Mouse (Mus musculus): ENCODE measurements around the gene Rnf152. TPM values are rescaled to one million over a fixed set of nuclear protein-coding genes. Genes with fewer than 3 reads are reported as not detected.

Gene Rnf152
- total RNA-seq (2018; cell fraction: chromatin; rRNA removed), result under 1 TPM in 1 of 26 experiments, not detected in 25; 0.08 TPM
- under 1 TPM in 20 of 26 experiments, not detected in 6; under 0.01 to 0.05 (median 0.03) TPM for total RNA-seq (2018; cell fraction: cytosol; rRNA removed)
- total RNA-seq (2018; cell fraction: nucleus; rRNA removed), result under 1 TPM in 12 of 26 experiments, not detected in 14; 0.05 to 0.18 (median 0.10) TPM
- not detected in 3 replicates for polyA plus RNA-seq (2018)

DNA sequence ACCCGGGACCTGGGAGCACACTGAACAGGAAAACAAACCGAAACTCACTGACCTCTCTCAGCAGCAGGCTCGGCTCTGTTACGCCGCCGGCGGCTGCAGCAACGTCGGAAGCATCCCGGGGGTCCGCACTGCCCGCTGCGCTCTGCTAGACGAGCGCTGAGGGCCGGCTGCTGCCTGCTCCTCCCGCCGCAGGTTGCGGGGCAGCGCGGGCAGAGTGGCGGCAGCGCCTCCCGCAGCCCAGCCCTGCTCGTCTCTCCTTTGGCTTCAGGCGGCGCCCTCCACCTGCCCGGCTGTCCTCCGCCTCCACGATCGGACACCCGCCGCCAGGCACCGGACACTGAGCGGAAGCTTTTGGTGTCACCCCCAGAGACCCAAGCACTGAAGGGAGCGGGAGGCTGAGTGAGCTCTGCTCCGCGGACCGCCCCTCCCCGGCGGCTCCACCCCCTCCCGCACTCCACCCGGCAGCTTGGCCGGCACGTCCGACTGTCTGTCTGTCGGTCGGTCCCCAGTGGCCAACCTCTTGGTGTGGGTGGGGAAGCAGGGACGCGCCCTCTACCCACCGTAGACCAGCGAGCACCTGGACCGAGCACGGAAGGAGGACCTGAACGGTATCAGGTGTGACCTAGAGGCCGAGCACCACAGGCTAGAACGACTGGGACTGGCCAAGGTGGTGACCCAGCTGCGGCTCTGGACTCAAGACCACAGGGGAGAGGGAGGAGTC is at the start of gene Rnf152:
TSS of gene Rnf152 (minus strand) at position 420 of the 721 bp plus-strand sequence.
- WGBS (ENCODE audit: missing documents), result 2% methylated on average over 58 of the region's 58 CpGs
- peak within 1 kb of the TSS; percentile 55 for H3K4me3 ChIP-seq (ENCODE audit: inconsistent target)
- no peaks in the 10 kb centered on the region for H3K36me3 ChIP-seq (ENCODE audit: inconsistent target)
- no peak within 1 kb of the TSS for H3K27ac ChIP-seq
- H3K79me2 ChIP-seq (ENCODE audit: inconsistent target), result no peaks in the 10 kb centered on the region

DNA sequence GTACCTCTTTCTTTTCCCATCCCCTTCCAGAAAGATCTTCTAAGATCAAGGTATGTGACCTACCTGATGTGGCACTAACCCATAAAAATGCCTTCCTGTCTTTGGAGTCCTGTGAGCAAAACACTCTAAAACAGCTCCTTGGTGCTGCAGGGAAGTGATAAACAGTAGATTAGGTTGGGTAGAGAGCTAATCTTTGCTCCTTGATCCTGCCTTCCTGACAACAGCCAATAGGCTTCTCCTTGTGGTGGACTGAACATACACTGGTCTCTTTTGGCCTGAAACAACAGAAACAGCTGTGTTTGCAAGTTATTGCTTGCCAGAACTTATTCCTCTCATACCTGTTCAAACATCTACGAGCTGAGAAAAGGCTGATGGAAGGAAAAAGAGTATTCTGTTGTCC is 46.3 kb upstream of the Rnf152 start:
- no peaks in the 10 kb centered on the region for H3K36me3 ChIP-seq (ENCODE audit: inconsistent target)
- H3K79me2 ChIP-seq (ENCODE audit: inconsistent target), result no peaks in the 10 kb centered on the region
- no peak overlapping the region for H3K4me3 ChIP-seq (ENCODE audit: inconsistent target)
- no peak overlapping the region for H3K27ac ChIP-seq
- 75% methylated on average over 1 of the region's 1 CpGs for WGBS (ENCODE audit: missing documents)

DNA sequence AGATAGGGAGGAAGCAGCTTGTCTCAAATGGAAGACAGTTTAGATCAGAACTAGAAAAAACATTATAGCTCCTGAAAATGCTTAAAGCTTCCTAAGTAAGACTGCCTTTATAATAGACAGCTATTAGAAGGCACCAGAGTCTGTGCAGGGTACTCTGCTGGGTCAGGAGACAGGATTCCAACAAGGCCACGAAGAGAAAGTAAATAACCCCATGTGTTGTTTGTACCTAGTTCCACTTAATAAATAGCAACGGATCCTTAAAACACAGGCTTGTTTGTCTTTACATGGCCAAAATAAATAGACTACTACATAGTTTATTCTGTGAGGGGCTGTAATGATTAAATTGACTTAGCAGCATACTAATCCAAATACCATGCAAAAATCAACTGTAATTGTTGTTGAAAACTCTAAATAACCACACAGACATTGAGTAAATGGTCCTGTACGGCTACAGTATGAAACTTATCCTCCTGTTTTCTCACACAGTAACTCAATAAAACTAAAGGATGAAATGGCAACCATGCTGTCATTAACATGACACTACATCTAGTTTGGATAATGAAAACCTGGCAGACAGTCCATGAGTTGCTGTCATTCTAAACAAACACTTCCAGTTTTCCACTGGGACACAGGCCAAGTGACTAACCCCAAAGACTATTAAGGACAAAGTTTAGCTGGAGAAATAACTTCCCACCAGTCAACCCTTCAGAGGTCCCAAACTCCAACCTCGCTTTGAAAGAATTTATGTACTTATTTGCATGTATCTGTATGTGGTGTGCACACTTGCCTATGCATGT is 27.8 kb upstream of the Rnf152 start:
- WGBS (ENCODE audit: missing documents), result 91% methylated on average over 4 of the region's 4 CpGs
- Histone ChIP-seq H3K27ac (no peak overlapping the region), H3K4me3 (ENCODE audit: inconsistent target) (no peak overlapping the region), H3K79me2 (ENCODE audit: inconsistent target) (no peaks in the 10 kb centered on the region), H3K36me3 (ENCODE audit: inconsistent target) (no peaks in the 10 kb centered on the region)

DNA sequence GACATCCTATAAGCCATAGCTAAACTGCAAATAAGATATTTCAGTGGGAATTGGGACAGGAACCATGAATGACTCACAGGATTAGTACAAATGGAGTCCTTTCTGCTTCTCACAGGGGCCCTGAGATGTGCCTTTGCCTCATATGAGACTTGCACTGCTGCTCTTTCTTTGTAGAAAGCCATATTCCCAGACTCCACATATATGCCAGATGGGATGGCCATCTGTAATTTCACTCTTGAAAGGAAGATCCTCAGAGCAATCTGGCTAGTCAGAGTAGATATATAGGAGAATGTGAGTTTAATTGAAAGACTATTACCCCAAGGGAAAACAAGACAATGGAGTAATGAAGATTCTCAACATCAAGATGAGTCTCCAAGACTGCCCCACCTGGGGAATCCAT is 21.0 kb upstream of the Rnf152 start:
- no peaks in the 10 kb centered on the region for H3K36me3 ChIP-seq (ENCODE audit: inconsistent target)
- no peaks in the 10 kb centered on the region for H3K79me2 ChIP-seq (ENCODE audit: inconsistent target)
- H3K27ac ChIP-seq, result no peak overlapping the region
- no peak overlapping the region for H3K4me3 ChIP-seq (ENCODE audit: inconsistent target)

DNA sequence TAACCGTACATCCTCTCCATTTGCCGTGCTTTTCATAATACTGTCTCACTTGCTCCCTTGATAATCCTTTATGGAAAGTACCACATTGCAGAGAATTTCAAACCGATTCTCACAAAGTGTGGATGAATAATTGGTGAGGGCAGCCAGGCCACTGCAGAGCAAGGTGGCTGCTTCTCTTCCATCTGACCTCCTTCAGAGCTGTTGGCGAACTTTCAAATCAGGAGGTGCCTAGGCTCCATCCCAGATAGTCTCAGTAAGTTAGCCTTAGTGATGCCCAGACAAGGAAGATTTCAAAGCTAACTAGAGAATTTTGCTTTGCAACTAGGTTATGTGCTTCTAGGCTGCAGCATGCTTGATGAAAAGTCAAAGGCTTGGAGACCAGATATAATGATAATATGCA is 18.1 kb upstream of the Rnf152 start:
- H3K79me2 ChIP-seq (ENCODE audit: inconsistent target), result no peaks in the 10 kb centered on the region
- no peak overlapping the region for H3K4me3 ChIP-seq (ENCODE audit: inconsistent target)
- H3K27ac ChIP-seq, result no peak overlapping the region
- no peaks in the 10 kb centered on the region for H3K36me3 ChIP-seq (ENCODE audit: inconsistent target)
- WGBS (ENCODE audit: missing documents), result 89% methylated on average over 4 of the region's 4 CpGs

DNA sequence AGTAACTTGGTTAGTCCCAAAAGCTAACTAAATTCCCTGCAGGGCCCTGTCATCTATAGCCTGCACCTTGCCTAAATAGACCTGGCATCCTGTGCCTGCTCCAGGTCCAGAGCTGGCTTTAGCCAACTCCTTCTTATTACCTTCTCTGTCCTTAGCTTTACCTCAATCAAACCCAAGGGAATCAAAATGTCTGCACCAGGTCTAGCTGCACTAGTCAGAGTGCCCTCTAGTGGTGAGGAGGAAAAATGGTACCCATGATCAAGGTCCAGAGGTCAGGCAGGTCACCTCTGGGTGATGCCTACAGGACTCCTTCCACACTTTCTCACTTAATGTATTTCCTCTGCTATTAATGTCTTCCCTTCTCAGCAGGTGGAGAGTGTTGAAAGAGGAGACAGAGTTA is 6.2 kb upstream of the Rnf152 start:
- no peak overlapping the region for H3K27ac ChIP-seq
- no peak overlapping the region for H3K4me3 ChIP-seq (ENCODE audit: inconsistent target)
- no peaks in the 10 kb centered on the region for H3K36me3 ChIP-seq (ENCODE audit: inconsistent target)
- H3K79me2 ChIP-seq (ENCODE audit: inconsistent target), result no peaks in the 10 kb centered on the region

DNA sequence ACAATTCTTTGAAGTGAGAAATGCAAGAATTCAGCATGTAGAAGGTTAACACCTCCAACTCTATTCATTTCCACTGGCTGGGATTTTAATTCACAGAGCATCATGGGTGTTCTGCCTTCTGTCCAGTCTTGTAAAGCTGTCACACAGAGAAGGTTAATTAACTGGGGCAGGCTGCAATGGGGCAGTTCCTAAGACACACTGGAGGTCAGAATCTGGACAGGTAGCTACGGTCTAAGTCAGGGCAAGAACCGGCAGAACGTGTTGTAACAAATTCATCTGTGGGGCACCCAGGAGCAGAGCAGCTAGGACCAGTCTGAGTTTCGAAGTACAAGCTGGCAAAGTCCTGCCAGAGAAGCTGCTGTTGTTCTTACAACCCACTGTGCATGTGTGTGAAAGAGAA is 2.4 kb upstream of the Rnf152 start:
- Histone ChIP-seq H3K4me3 (ENCODE audit: inconsistent target) (no peak overlapping the region), H3K27ac (no peak overlapping the region), H3K36me3 (ENCODE audit: inconsistent target) (no peaks in the 10 kb centered on the region), H3K79me2 (ENCODE audit: inconsistent target) (no peaks in the 10 kb centered on the region)
- WGBS (ENCODE audit: missing documents), result 81% methylated on average over 4 of the region's 4 CpGs

DNA sequence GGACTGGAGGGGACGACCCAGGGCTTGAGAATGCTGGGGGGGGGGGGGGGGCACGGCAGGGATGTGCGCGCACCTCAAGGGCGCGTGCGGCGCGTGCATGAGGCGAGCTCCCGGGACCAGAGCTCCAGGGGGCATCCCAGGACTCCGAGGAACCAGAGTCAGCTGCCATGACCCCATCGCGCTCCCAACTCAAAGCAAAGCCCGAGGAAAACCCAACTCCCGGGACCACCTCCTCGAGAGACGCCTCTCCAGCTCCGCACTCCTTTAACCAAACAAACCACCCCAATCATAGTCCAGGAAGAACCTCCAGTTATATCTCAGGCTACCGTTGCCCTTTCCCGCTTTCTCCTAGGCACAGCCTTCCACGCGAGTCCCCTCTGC is 610 bp downstream of the Rnf152 start:
- Histone ChIP-seq H3K36me3 (ENCODE audit: inconsistent target) (no peaks in the 10 kb centered on the region), H3K79me2 (ENCODE audit: inconsistent target) (no peaks in the 10 kb centered on the region), H3K27ac (no peak overlapping the region), H3K4me3 (ENCODE audit: inconsistent target) (peak overlapping the region; percentile 55)
- under 1% methylated on average over 22 of the region's 23 CpGs for WGBS (ENCODE audit: missing documents)

DNA sequence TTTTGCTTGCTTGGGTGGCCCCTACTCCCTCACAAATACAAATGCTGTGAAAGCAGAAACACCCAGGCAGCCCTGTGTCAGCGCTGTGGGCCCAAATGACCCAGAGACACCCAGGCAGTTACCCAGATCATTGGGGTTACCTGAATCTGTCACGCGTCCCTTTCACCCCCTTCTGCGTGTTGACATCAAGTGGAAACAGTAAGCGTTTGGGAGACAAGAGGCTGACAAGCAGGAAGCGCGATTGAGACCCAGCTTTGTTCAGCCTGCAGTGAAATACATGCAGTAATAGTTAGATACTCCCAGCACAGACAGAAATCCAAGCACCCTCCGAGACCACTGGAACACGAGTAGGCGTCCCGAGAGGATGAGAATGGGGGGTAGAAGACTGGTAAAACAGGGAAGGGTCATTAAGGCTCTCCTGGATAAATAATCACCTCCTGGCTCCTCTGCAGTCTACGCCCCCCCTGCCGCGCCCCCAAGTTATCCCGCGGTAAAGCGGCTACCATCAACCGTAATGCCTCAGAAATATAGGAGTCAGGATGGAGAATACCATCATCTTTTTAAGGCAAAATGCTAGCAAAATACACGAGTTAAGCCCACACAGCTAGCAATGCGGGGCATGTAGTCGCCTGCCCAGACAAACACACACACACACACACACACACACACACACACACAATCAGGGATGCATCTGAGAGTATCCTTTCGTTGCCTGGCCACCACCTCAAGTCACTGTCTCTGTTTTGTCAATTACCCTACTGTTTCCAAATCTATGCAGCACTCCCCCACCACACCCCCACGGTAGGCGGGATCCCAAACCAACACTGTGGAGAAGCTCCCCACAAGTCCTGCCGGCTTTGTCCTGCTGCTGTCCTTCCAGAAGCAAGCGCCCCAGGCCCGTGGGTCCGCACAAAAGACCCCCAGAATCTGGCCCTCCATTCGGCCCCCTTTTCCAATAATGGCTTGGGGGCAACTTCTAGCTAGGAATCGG is 1.3 kb downstream of the Rnf152 start:
- Histone ChIP-seq H3K36me3 (ENCODE audit: inconsistent target) (no peaks in the 10 kb centered on the region), H3K27ac (no peak overlapping the region), H3K79me2 (ENCODE audit: inconsistent target) (no peaks in the 10 kb centered on the region), H3K4me3 (ENCODE audit: inconsistent target) (no peak overlapping the region)
- WGBS (ENCODE audit: missing documents), result 17% methylated on average over 28 of the region's 30 CpGs

DNA sequence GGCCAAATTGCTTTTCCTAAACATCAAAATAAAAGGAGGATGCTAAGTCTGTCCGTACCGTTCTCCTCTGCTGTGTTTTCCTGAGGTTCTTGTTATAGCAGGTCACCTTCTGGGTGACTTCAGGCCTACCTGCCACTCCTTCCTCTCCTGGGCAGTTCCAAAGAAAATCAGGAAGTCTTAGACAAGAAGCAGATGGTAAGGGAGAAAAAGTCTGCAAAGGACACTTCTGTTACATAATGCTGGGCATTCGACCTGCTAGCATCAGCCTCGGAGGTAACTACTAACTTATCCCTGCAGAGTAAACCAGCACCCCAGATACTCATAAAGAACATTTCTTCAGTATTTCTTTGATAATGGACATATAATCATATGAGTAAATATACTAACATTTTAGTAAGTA is 4.7 kb downstream of the Rnf152 start:
- 84% methylated on average over 4 of the region's 4 CpGs for WGBS (ENCODE audit: missing documents)
- Histone ChIP-seq H3K4me3 (ENCODE audit: inconsistent target) (no peak overlapping the region), H3K36me3 (ENCODE audit: inconsistent target) (no peaks in the 10 kb centered on the region), H3K27ac (no peak overlapping the region), H3K79me2 (ENCODE audit: inconsistent target) (no peaks in the 10 kb centered on the region)

DNA sequence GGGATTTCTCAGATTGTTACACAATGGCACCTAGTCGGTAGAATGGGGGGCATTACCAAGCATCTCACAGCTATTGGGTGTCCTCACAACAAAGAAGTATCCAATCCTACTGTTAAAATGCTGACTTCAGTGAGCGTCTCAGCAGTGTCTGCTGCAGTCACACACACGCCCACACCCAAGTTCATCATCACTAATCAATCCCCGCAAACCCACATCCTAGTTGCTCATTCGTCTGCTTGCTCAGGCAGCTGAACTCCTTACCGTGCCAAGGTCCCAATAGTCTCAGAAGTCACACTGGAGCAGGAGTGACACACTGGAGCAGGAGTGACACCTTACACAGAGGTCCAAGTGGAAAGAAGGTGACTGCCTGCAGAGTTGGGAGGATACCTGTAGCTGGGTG is 14.2 kb downstream of the Rnf152 start:
- 83% methylated on average over 6 of the region's 6 CpGs for WGBS (ENCODE audit: missing documents)
- H3K79me2 ChIP-seq (ENCODE audit: inconsistent target), result no peaks in the 10 kb centered on the region
- H3K4me3 ChIP-seq (ENCODE audit: inconsistent target), result no peak overlapping the region
- H3K36me3 ChIP-seq (ENCODE audit: inconsistent target), result no peaks in the 10 kb centered on the region
- H3K27ac ChIP-seq, result no peak overlapping the region

DNA sequence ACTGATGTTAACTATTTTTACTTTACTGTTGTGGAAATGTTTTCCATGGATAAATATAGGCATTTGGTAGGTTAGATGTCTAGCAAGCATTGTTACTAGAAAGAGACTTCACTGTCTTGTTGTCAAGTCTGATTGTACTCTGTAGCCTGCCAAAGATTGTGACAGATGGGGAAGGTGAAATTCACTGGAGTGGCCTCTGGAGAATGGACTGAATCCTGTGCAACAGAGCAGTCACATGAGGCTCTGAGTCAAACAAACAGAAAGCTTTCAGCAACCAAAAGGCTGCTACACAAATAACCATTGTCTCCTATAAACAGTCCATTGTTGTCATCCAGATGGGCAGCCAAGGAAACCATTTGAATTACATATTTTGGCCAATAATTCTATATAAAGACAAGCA is 15.6 kb downstream of the Rnf152 start:
- Histone ChIP-seq H3K27ac (no peak overlapping the region), H3K4me3 (ENCODE audit: inconsistent target) (no peak overlapping the region), H3K79me2 (ENCODE audit: inconsistent target) (no peaks in the 10 kb centered on the region), H3K36me3 (ENCODE audit: inconsistent target) (no peaks in the 10 kb centered on the region)

DNA sequence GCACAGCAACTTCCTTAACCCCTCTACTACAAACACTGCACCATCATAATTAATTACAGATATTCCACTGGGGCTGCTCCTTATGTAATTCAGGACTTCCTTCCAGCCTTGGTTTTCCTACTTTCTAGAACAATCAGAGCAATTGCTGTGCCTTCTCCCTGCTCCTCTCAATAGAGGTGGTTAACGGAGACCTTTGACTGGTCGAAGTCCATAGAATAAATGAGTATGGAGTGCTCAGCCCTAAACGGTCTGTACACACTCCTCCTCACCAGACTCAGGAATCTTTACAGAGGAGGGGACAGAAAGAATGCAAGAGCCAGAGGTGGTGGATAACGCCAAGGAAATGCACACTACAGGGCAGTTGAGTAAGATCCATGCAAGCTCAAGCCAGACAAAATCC is 19.1 kb downstream of the Rnf152 start:
- H3K27ac ChIP-seq, result no peak overlapping the region
- 84% methylated on average over 4 of the region's 4 CpGs for WGBS (ENCODE audit: missing documents)
- no peaks in the 10 kb centered on the region for H3K79me2 ChIP-seq (ENCODE audit: inconsistent target)
- no peak overlapping the region for H3K4me3 ChIP-seq (ENCODE audit: inconsistent target)
- H3K36me3 ChIP-seq (ENCODE audit: inconsistent target), result no peaks in the 10 kb centered on the region

DNA sequence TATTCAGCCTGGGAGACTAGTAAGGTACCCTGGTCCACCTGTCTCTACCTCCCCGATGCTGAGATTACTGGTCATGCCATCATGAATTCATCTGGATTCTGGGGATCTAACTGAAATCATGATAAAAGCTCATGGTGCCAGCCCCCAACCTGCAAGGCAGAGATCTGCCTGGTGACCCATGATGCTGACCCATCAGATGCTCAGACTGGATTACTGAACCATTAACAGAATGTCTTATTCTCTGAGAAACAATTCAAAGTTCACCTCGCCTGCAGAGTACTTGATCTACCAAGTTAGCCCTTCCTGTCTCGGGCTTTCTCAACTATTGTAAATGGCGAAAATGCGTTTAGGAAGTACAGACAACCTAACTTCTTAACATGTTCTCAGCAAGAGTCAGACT is 20.4 kb downstream of the Rnf152 start:
- Histone ChIP-seq H3K36me3 (ENCODE audit: inconsistent target) (no peaks in the 10 kb centered on the region), H3K4me3 (ENCODE audit: inconsistent target) (no peak overlapping the region), H3K27ac (no peak overlapping the region), H3K79me2 (ENCODE audit: inconsistent target) (no peaks in the 10 kb centered on the region)
- 91% methylated on average over 5 of the region's 5 CpGs for WGBS (ENCODE audit: missing documents)
